Mouse (Mus musculus) adrenal gland, postnatal 10 days (tissue): Measurements from ENCODE around the gene Adgrl4. TPM values are rescaled to one million over a fixed set of nuclear protein-coding genes. Genes with fewer than 3 reads are reported as not detected.

Source experiments
- DNase-seq: peaks from one replicate; pipeline ENCODE4 v3.0.0; 2021; ENCODE audit warnings: mixed read lengths
- total RNA-seq, 2 experiments: library from RNA; stranded (reverse); gene quantifications; 2 replicates each; pipeline ENCODE4 v1.2.3; 2021

Adgrl4 gene
- total RNA-seq, 2 experiments from 2014 or later, result 53.9 to 57.3 TPM

DNA sequence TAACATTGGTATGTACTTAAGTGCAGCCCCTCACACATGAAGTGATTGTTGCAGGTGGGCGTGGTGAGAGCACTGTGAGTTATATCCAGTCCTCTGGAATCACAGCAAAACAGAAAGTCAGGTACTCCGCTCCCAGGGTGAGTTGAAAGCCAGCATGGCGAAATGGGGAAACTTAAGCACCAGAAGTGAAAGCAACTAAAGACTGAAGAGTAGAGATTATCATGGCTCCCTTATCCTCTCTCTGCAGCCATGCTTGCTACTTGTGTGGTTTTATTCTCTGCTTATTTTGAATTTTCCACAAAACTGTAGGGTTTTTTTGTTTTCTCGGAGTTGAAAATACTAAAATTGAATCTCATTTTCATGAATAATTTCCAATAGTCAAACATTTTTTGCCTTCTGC, 51.2 kb downstream of the Adgrl4 start:
- DNase-seq, result no peak

DNA sequence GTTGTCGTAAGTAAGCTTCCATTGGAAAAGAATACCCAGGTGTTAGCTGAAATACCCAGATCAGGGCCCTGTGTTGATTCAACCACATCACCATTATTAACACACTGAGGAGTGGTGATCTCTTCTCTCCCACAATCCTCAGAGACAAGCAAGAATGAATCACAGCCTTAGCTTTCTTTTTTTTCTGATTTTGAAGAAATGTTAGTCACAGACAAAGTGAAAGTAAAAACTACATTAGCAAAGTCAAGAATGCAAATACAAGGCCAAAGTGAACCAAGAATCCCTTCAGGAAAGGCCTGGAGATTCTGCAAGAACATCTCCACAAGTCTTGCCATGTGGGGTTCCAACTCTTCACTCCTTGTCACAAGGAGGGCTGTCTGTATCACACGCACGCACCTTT, 67.9 kb downstream of the Adgrl4 start:
- DNase-seq, result no peak

DNA sequence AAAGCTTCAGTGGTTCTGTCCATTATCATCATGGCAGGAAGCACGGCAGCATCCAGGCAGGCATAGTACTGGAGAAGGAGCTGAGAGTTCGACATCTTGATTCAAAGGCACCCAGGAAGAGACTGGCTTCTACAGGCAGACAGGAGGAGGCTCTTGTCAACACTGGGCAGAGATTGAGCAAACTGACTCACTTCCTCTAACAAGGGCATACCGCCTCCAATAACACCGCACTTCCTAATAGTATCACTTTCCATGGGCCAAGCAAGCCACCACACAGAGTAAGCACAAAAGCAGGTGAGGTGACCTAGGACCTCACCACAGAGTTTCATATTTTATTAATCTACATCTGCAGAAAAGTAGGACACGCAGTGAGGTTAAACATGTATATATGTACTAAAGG, 73.5 kb downstream of the Adgrl4 start:
- no peak for DNase-seq

DNA sequence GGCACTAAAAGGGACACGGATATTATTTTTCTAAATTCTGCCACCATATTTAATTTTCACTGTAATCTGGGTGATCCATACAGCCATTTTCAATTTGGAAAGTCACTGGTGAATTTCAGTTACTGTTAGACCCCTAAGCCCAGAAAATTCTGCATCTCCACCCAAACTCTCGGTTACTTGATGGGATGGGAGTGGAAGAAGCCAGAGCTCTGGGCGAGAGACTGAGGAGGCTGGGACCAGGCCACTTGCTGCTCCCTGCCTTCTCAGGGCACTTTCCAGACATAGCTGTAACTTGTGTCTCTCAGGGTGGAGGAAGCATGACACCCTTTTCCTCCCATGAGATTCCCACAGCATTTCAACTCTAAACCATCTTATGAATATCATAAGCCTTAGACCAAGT, 109.5 kb downstream of the Adgrl4 start:
- DNase-seq, result no peak

DNA sequence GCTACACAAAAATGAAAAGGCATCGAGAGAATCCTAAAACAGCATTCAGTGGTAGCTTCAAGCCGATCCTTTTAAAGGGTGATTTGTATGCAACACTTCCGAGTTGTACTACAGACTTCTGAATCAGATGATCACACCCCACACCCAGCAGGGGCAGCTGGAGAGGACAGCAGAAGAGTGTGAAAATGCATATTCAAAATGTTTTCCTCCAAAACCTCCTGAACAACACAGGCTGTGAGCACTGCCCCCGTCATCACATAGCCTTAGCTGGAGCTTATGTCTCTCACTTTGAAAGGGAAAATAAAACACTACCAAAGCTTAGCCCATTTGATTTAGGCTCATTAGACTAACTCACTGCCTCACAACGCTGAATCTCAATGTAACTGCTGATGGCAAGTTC, 113.3 kb downstream of the Adgrl4 start:
- DNase-seq, result no peak

DNA sequence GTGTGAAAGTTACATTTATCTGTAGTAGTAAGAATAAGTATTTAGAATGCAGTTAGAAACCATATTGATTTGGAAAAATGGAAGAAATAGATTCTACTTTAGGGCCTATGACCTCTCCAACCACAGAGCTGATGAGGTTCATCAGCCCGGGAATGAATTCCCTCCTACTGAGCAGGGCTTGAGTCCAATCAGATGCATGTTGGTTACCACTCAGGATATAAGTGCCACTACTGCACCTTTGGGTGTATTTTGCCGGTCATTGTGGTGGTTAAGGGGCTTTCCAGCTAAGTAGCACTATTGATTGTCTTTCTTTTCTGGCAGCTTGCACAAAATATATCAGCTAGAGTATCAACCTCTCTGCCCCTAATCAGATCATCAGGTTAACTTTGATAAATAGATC, 118.9 kb downstream of the Adgrl4 start:
- no peak for DNase-seq

DNA sequence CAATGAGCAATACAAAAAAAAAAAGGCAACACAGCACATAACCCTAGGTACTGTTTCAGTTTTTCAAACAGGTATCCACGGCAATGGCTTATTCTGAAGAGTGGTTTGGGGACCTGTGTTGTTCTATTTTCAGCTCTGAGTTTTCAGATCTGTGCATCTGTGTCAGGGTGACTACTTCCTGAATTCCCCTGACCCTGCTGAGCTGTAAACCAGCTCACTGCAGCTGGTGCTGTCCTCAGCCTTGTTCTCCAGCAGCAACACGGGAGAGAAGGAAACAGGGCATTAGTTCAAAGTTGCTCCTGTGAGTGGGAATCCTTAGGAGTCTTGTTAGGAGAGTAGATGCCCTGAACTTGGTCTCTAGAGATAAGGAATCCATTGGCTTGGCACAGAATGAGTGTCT, 119.4 kb downstream of the Adgrl4 start:
- DNase-seq, result no peak

DNA sequence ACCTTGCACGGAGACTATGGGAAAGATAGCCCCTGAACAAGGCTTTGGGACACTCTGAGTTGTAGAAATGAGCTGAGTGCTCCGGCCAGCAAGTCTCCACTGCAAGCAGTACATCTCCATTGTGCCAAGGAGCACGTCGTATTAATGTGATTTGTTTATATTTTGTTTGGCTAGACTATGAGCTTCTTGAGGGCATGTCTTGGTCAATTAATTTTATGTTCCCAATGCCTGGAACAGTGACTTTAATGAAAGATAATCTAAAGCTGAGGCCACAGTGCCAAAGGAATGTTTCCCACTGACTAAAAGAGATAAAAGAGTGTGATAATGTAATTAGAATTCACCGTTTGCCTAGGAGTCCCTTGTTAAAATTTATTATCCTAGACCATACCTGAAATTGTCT, 119.9 kb downstream of the Adgrl4 start:
- DNase-seq, result no peak

DNA sequence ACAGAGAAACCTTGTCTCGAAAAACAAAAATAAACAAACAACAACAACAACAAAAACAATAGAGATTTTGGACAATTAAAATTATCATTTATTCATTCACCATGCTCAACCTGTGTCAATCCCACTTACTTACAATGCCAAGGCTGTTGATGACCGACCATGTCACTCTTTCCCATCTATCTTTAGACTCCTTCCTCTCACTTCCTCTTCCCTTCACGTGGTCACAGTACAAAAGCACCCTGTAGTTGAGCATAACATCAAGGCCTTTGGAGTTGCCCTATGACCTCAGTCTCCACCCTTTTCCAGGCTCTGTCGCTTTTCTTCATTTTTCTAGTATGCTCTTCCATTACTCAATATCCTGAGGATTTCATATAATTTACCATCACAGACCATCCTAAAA, 120.7 kb downstream of the Adgrl4 start:
- DNase-seq, result no peak

DNA sequence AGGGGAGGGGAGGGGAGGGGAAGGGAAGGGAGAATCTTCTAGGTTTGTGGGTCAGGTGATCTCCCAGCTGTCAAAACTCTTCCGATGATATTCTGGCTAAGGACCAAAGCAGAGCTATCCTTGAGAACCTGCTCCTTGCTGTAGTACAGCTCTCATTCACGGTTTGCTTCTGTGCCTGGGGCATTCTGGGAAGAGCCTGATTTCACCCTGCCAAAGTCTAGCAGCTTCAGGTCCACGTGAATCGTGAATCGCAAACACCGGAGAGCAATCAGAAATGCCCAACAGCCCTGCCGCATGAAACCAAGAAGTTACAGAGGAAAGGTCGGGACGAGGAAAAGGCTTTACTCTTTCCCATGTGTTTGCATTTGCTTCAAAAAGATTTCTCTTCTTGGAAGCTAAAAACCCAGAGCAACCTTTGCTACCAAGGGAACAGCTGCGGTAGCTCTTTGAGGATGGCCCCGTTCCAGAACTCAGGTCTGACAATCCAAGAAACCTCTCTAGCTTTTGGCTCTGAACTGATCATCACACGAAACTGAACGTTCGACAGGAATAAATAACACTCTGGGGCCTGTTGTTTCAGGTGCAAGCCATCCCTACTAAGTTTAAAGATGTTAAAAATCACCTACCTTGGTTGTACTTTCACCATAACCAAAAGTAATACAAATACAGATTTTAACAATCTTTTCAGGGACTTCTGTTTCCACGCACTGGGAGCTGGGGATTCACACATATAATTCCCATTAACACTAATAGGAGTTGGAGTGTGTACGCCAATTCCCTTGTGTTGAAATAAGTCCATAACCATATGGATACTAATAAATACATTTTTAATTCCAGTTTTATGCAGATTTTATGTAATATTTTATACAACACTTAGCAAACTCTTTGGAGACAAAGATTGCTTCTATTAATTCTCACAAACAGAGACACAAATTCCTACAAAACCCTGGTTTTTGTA, 128.3 kb downstream of the Adgrl4 start:
- no peak for DNase-seq

DNA sequence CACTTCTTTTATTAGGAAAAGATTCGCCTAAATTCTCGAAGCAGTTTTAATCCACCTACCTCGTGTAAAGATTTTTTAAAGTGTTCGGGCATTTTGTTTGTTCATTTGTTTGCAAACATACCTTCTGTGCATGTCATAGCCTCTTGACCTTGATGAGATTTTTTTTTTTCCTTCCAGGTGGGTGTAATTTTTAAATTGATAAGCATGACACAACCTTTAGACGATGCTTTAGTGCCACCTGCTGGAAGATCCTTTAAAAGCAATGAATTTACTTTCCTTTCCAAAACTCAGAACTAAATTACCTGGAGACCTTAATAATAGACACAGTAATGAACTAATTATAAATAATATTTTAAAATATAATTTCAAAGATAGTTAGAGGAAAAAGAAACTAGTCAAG, 128.9 kb downstream of the Adgrl4 start:
- peak; percentile 22 for DNase-seq

DNA sequence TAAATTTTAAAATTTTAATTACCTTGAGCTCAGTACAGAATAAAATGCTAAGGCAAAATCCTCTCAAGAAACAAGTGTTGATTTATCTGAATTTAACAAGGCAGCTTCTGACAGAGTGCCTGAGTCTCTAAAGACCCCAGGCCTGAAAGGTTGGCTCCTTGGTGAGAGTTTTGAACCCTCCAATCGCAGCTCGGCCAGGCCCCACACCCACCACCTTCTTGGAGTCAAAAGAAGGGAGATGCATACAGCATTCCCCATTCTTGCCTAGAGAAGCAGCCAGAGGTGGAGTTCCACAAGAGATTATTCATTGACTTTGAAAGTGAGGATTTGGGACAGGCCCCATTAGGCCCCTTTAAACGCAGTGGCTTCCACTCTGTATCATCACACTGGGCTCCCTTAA, 129.9 kb downstream of the Adgrl4 start:
- no peak for DNase-seq

DNA sequence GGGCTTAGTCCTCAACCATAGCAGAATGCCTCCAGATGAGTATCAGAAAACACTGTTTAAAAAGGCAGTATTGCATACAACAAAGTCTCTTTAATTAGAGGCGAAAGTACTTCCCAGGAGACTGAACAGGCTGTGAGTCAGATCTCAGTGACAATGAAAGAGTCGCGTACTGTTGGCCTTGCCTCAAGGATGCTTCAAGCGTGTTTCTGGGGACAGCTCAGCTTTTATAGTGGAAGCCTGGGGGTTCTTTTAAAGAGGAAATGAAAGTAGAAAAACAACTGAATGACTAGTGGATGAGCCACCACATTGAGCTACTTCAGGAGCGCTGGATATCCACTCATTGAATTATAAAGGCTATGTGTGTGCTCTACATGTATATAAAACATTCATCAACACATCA, 134.4 kb downstream of the Adgrl4 start:
- DNase-seq, result peak; percentile 23

DNA sequence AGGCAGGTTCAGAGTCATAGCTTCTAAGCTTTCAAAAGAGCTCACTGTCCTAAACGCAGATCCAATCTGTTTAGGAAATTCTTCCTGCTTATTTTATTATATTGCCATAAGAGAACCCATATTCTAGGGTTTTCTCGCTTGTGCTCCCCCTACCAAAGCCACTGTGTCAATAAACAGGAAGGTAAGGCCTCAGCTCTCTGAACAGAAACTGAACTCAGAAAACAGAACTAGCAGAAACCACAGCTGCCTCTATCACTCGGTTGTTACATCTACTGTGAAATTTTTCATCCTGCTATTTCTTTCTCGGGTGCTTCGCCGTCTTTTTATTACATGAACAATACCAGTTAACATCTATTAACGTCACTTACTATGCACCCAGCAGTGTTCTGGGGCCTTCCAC, 137.6 kb downstream of the Adgrl4 start:
- no peak for DNase-seq

DNA sequence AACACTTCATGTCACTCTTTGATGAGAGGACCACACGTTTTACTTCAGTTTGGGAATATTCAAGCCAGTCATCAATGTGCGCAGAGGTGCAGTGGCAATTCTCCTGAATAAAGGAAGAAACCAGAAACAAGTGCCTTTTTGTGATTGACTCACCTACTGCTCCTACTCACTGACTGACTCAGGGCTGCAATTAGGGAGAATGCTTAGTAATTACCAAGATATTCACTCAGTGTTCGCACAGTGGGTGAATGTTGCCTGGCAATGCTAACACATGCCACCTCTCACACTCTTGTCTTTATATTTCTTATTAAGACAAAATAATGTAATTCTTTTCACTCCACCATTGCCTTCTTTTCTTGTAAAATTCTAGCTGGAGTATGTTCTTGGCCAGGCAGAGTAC, 138.5 kb downstream of the Adgrl4 start:
- DNase-seq, result no peak

DNA sequence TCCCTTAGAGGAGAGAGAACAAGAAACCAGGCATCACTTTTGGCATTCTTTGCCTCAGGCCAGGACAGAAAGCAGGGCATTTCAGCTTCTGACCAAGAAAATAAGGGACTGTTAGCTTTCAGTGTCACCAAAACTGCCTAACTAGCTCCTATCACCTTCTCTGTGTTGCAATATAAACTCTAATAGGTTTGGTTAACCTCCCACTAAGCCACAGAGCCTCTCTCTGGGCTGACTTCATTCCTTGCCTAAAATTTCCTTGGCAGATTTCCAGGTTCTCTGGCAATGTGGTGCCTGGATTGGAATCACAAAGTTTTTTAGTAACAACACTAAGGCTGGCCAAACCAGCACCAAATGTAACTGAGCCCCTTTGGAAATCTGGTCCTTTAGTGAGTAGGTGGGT, 154.2 kb downstream of the Adgrl4 start:
- DNase-seq, result no peak
